Mouse (Mus musculus) bone marrow macrophage, adult 2 months (primary cell): ENCODE measurements around the gene Gpr142.

Source experiments
- CTCF ChIP-seq: IDR thresholded peaks from 2 replicates; pipeline ENCODE4 v1.5.1; 2012; ENCODE audit warnings: low read depth, mild to moderate bottlenecking, low read length, moderate library complexity
- POLR2A ChIP-seq: IDR thresholded peaks from 2 replicates; pipeline ENCODE4 v1.6.1; 2012; ENCODE audit warnings: mild to moderate bottlenecking, low read depth, low read length, borderline replicate concordance

DNA sequence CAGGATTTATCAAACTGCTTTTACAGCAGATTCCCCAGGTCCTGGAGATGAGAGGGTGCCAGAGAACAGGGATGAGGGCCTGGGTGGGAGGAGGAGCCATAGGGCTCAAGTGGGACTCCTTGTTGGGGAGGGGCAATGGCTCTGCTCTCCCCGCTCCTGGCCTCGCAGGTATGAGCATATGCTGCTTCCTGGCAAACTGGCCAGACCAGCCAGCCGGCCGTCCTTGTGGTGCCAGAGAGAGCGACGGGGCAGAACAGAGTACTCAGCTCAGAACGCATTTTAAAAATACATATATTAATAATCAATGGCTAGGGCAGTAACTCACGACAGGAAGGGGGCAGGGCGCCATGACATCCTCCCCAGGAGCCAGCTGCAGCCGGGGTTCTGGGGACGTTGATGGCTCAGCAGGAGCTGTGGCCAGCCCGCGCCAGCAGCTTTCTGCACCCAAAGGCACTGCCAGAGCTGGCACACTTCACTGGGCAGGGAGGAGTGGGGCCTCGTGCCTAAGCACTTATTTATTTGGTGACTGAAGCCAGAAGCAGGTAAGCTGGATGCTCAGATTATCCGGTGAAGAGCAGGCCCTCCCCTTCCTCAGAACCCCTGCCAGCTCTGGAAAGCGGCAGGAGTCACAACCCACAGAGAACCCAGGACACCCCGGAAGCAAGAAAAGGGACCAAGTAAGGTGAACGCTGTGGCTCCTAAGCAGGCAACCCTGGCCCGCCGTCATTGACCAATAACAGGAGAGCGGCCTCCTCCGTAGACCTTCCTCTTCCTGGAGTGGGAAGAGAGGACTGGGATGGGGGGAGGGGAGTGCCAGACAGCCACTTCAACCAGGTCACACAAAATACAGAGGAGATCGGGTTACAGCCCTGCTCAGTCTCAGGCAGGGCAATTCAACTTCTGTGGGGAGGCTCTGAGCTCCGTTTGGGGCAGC lies 31.0 kb downstream of the Gpr142 start:
- TF ChIP-seq CTCF: no peak
- no peak for TF ChIP-seq POLR2A
